Mouse (Mus musculus) erythroid progenitor cell, adult 5-6 weeks (primary cell): Measurements from ENCODE around the gene Fosl2. TPM values are rescaled to one million over a fixed set of nuclear protein-coding genes. Genes with fewer than 3 reads are reported as not detected.
"Not testable (repeated sequence)": the region's sequence is repeated elsewhere in the genome, so short reads cannot be mapped to it uniquely, and the experiment has no call there.

Experiments used
- ATAC-seq: replicated peaks from 2 replicates; pipeline ENCODE4 v1.8.0; 2016; ENCODE audit warnings: moderate number of reproducible peaks, mild to moderate bottlenecking, moderate TSS enrichment, inconsistent platforms; ENCODE audit not compliant: poor library complexity, low FRiP score, severe bottlenecking
- total RNA-seq, 2 experiments: library from RNA; stranded (forward) in 1 of 2; stranded (reverse) in 1 of 2; fragments of 150-400 nt in 1 of 2; fragments of 186-747, 209-891 nt in 1 of 2; gene quantifications; 2 replicates each; pipeline versions ENCODE4 v1.2.3 to v1.2.4; 2015 to 2017; ENCODE audit warnings: low replicate concordance in 2 of 2

Gene Fosl2
- total RNA-seq, 2 experiments from 2014 or later: 2.9 to 12.2 TPM

DNA sequence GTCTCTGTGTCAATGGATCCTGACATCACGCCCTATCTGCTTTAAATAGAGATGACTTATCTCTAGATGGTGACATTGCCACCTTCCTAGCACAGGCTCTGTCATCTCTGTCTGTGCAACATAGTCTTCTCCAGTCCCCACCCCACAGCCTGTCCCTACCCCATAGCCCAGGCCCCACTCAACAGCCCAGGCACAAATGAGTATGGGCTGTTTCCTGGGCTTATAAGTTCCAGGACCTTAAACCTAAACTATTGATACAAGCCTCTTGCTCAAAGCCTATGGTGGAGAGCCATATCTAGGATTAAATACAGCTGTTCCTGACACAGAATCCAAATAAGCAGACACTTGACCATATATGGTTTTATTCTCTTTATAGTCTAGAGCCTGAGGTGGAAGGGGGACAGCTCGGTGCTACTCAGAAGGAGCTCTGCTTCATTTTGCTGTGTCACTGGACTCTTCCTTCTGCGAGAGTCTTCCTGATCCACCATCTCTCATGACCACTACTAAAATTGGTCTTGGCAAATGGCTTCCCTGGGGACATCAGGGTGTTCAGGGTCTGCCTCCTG, 28.0 kb downstream of the Fosl2 start:
- no peak for ATAC-seq

DNA sequence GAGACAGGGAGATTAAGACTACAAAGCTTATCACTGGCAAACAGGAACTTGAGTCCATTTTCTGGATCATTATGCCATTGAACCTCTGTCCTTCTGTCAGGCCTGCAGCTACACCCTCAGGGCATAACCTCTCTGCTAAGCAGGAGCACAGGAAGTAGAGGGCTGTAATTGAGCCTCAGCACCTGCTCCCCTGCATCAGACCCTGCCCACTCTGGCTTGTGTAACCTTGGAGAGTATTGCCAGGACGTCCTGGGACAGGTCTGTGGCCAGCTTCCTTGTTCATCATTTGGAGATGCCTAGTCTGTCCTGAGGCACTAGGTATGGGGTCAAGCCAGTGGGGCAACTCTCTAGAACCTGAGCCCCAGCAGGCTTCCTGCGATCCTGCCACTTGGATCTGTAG, 36.6 kb downstream of the Fosl2 start:
- no peak for ATAC-seq

DNA sequence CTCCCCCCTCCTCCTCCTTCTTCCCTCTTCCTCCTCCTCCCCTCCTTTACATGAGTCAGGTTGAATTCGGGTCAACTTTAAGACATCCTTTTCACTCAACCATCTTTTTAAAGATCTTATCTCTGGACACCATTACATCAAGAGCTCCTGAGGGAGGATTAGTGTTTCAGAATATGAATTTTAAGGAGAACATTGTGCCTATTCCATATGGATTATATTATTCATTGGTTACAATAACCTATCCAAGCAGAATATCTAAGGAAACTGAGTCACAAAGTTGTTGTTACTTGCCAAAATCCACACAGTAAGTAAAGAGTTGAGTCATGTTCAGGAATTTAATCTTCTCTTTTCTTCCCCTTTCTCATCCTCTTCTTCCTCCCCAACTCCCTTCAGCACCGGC, 41.2 kb downstream of the Fosl2 start:
- ATAC-seq: no peak

DNA sequence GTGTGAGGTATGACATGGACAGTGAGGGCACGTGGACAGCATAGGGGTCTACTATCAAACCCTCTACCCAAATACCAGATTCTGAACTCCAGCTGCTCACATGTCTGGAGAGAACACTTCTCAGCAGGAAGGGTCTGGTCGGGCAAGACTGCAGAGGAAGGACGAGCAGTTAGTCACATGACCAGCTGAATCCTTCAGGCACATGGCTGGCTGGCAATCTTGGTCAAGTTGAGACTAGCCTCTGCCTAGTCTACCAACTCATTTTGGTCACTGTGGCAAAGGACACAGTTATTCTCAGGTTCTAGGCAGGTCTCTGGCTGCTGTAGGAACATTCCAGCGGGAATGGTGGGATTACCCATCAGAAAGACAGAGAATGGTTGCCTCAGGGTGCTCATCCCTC, 42.1 kb downstream of the Fosl2 start:
- ATAC-seq: no peak

DNA sequence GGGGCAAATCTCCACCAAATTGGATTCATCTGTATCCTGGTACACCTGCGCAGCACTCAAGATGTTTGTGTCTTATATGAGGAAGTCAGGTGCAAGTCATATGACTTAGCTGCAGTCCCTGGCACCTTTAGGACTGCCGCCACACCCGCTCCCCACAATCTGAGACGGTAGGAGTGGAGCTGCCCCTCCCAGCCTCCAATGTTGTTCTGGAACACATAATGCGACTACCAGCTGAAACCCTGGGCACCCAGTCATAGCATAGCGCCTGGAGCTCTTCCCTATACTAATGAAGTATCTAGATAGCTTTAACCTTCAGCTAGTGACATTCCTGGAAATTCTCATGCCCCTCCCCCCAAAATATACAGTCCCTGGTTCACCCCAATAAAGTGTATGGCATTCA, 43.1 kb downstream of the Fosl2 start:
- ATAC-seq: not testable (repeated sequence)

DNA sequence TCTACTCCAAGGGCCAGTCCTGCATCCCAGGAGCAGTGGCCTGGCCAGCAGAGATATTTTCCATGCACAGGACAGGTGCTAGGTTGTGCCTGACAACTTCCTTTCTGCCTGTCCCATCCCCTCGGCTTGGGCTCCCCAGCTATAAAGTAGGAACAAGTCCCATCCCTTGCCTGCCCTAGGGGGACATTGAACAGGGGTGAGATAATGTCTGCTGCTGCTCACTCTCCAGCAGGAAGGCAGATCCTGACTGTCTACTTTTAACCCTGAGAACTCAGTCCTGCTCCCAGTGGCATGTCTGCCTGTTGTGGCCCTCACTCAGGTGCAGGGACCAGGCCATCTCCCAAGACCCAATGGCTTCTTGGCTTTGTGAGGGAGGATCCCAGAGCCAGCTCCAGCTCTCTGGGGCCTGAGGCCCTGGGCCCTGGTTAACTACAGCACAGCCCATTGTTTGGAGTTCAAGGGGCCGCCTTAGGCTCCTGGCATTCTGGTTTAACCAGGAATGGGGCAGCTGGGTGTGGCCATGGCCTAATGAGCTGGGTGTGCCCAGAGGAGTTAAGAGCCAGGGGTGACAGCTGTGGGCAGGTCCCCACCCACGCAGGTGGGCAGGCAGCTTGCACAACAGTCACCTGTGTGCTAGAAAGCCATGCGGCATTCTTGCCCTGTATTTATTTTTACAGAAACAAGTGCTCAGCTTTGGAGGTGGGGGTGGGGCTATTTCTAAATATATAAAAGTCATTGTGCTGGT, 47.5 kb downstream of the Fosl2 start:
- ATAC-seq: no peak

DNA sequence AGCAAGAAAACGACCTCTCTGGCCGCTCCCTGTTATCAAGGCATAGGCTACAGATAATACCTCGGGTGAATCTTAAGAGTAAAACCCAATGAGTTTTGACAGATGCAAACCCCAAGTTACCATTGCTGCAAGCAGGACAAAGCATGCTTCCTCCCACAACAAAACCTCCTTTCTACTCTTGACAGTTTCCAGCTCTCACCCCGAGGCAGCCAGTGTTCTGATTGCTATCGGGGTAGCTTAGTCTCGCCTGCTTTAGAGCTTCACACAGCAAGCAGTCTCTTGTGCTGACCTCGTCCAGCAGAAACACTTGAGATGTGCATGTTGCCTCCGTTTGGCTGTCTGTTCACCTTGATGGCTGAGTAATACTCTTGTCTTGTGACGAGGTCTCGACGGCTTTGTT, 52.1 kb downstream of the Fosl2 start:
- no peak for ATAC-seq

GRCm38 (mm10) chr5:32191259-32191658, 55.7 kb downstream of the Fosl2 start:
- no peak for ATAC-seq

GRCm38 (mm10) chr5:32192016-32192845, 56.6 kb downstream of the Fosl2 start:
- ATAC-seq: no peak

GRCm38 (mm10) chr5:32194236-32194635, 58.6 kb downstream of the Fosl2 start:
- ATAC-seq: no peak

GRCm38 (mm10) chr5:32195857-32196609, 60.4 kb downstream of the Fosl2 start:
- no peak for ATAC-seq

- 0 out of 2 replicates have a peak, but pooled peaks have one; percentile 17 for ATAC-seq
These were observed 62.1 kb downstream of the Fosl2 start for GRCm38 (mm10) chr5:32197698-32198097.

DNA sequence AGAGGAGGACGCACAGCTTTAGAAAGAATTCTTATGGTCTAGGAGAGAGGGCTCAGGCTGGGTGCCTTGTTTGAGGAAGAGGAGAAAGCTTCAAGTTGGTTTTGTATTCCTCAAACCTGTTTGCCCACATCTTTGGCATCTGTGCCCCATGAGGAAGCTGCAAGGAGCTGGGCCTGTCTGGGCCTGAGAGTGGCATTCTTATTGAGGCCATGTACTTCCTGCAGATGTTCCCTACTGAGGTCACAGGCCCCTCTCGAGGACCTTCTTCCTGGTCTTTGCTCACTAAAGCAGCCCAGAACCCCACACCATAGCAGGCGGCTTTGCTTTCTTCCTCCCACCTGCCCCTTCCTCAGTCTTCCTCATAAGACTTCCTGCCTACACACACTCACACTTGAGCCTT, 63.5 kb downstream of the Fosl2 start:
- ATAC-seq: no peak

GRCm38 (mm10) chr5:32199594-32199993, 64.0 kb downstream of the Fosl2 start:
- no peak for ATAC-seq

GRCm38 (mm10) chr5:32204653-32205052, 69.1 kb downstream of the Fosl2 start:
- ATAC-seq: no peak; the same call in 1 of the 2 replicates

DNA sequence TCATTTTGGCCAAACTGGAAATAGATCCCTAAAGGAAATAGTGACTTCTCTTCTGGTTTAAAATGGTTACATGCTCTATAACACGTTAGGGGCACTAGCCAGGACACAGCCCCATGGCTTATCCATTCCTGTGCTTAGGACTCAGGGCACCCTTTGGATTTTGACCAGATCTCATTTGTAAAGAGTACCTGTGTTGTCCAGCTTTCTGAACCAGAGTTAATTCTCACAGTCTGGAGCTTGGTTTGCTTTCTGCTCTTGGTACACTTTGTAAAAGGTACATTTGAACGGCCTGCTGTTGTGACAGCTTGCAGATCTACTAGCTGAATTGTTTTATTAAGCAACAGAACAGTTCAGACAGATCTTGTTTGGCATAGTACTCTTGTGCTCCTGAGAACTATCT, 71.1 kb downstream of the Fosl2 start:
- no peak for ATAC-seq
